8 mouse cellular contexts compared by ENCODE assay signal in genomic region chr15:102965892-102966775, GRCm38 (mm10). TPM values are rescaled to one million over a fixed set of nuclear protein-coding genes. Genes with fewer than 3 reads are reported as not detected.
A peak's percentile ranks its signal among the peaks of the same experiment; 100 is the strongest.
DNase-seq lines count a peak whose midpoint lies in the region; ATAC-seq and TF ChIP-seq lines count a peak whose summit lies in the region.

No protein-coding gene starts in this region.

- no peaks in the 10 kb centered on the region for H3K9me3 ChIP-seq in lung, postnatal 0 days (ENCODE audit: low read length)

- H3K36me3 ChIP-seq in lung, postnatal 0 days (ENCODE audit: insufficient read depth, low read length): no peaks in the 10 kb centered on the region

- peak; percentile 74 to 78 for DNase-seq in cerebellum, postnatal 10 days
- DNase-seq in cerebellum, adult 11 months: no peak
- DNase-seq in c-Kit-positive CD71-negative TER-119-negative erythroid progenitor cells, embryonic 14.5 days (ENCODE audit: low read depth): peak; percentile 69
- DNase-seq in gastrocnemius, postnatal 36 days: peak; percentile 91 to 96
- peak; percentile 93 for DNase-seq in kidney, adult 18-20 months
- DNase-seq in lung, postnatal 0 days (ENCODE audit: low spot score): peak; percentile 79
- DNase-seq in ovary, postnatal 14 days (ENCODE audit: low spot score): peak; percentile 89
- DNase-seq in urinary bladder, postnatal 25 days (ENCODE audit: low spot score): peak; percentile 86

- no peak for TF ChIP-seq EP300 in lung, postnatal 0 days (IDR thresholded peaks at IDR 0.05)

- 4% methylated on average over 29 of the region's 30 CpGs for WGBS in lung, postnatal 0 days

- peak; percentile 61 for ATAC-seq in lung, postnatal 0 days

- H3K4me2 ChIP-seq in lung, postnatal 0 days (replicated peaks; ENCODE audit: low read depth, low read length): no peak overlapping the region

- no peak overlapping the region for H3K27ac ChIP-seq in lung, postnatal 0 days (ENCODE audit: low read length)

- H3K9ac ChIP-seq in lung, postnatal 0 days (replicated peaks; ENCODE audit: low read depth): no peak overlapping the region

- intact Hi-C loops in gastrocnemius, postnatal 36 days (cut with DNase I): loop anchor here (2.0 to 5.0 kb wide), 2 partner anchors 216 to 341 kb away; no protein-coding TSS in a partner anchor

- H3K27me3 ChIP-seq in lung, postnatal 0 days (replicated peaks; ENCODE audit: insufficient read depth, low read length): peaks cover 86% of the 10 kb centered on the region

- H3K4me3 ChIP-seq in lung, postnatal 0 days (ENCODE audit: low read depth, low read length): 0 out of 2 replicates have a peak overlapping the region, but pooled peaks have one; percentile 0

- TF ChIP-seq CTCF in lung, postnatal 0 days (IDR thresholded peaks at IDR 0.05): peak; percentile 77

- H3K4me1 ChIP-seq in lung, postnatal 0 days (ENCODE audit: insufficient read depth, low read depth, low read length): no peaks in the 10 kb centered on the region

RNA-seq across cellular contexts. Expression of gene Hoxc10, which starts 0.5 kb away (rescaled TPM):
- total RNA-seq in gastrocnemius, postnatal 36 days (2021): 10 to 100 TPM; 70.5 to 75.2 TPM
- polyA plus RNA-seq in lung, postnatal 0 days (2015; fragmentation: Nextera tagmentation; extraction: Ambion mirVana): not detected in 2 replicates

RNA-seq across cellular contexts. Expression of gene Hoxc5, which starts 1.1 kb away (rescaled TPM):
- total RNA-seq in gastrocnemius, postnatal 36 days (2021): 1 to 10 TPM; 1.9 to 2.3 TPM
- 0.23 TPM in 1 of 2 replicates, not detected in the other for polyA plus RNA-seq in lung, postnatal 0 days (2015; fragmentation: Nextera tagmentation; extraction: Ambion mirVana)

RNA-seq across cellular contexts. Expression of gene Hoxc9, which starts 10.1 kb away (rescaled TPM):
- total RNA-seq in gastrocnemius, postnatal 36 days (2021): 1 to 10 TPM; 5.0 to 5.5 TPM
- not detected in 2 replicates for polyA plus RNA-seq in lung, postnatal 0 days (2015; fragmentation: Nextera tagmentation; extraction: Ambion mirVana)

RNA-seq across cellular contexts. Expression of gene Hoxc11, which starts 11.9 kb away (rescaled TPM):
- total RNA-seq in gastrocnemius, postnatal 36 days (2021): 1 to 10 TPM; 5.6 to 8.1 TPM
- not detected in 2 replicates for polyA plus RNA-seq in lung, postnatal 0 days (2015; fragmentation: Nextera tagmentation; extraction: Ambion mirVana)

RNA-seq across cellular contexts. Expression of gene Hoxc8, which starts 24.3 kb away (rescaled TPM):
- total RNA-seq in gastrocnemius, postnatal 36 days (2021): 1 to 10 TPM; 1.5 to 2.0 TPM
- polyA plus RNA-seq in lung, postnatal 0 days (2015; fragmentation: Nextera tagmentation; extraction: Ambion mirVana): not detected in 2 replicates
